Mouse (Mus musculus) liver, embryonic 16.5 days (tissue): ENCODE data around the gene Sec22b. TPM values are rescaled to one million over a fixed set of nuclear protein-coding genes. Genes with fewer than 3 reads are reported as not detected.
A peak's percentile ranks its signal among the peaks of the same experiment; 100 is the strongest.

Experiments
- ATAC-seq: fragments of 200-750 bp; cut with Nextera tagmentation; 2 replicates; pipeline ENCODE4 v1.8.0; 2017; ENCODE audit warnings: low read depth, mild to moderate bottlenecking, moderate number of reproducible peaks, moderate library complexity
- H3K27ac ChIP-seq: fragments of 300-500 bp; sonication (generic); 2 replicates; pipeline ENCODE4 v1.5.1; 2014; ENCODE audit warnings: mild to moderate bottlenecking, low read length
- H3K27me3 ChIP-seq: fragments of 300-500 bp; sonication (generic); 2 replicates; pipeline ENCODE4 v1.6.1; 2014; ENCODE audit warnings: low read depth, low read length, mixed read lengths; ENCODE audit not compliant: control insufficient read depth, insufficient read depth
- H3K36me3 ChIP-seq: fragments of 300-500 bp; sonication (generic); 2 replicates; pipeline ENCODE4 v1.6.1; 2014; ENCODE audit warnings: mild to moderate bottlenecking; ENCODE audit not compliant: control insufficient read depth, insufficient read depth
- H3K4me1 ChIP-seq: fragments of 300-500 bp; sonication (generic); 2 replicates; pipeline ENCODE4 v1.6.1; 2014; ENCODE audit warnings: low read depth, low read length, mixed read lengths; ENCODE audit not compliant: control insufficient read depth
- H3K4me2 ChIP-seq: fragments of 300-500 bp; sonication (generic); 2 replicates; pipeline ENCODE4 v1.6.1; 2014; ENCODE audit warnings: low read depth, low read length, mixed read lengths
- H3K4me3 ChIP-seq: fragments of 300-500 bp; sonication (generic); 2 replicates; pipeline ENCODE4 v1.5.1; 2014; ENCODE audit warnings: low read depth, mild to moderate bottlenecking, low read length
- H3K9ac ChIP-seq: fragments of 300-500 bp; sonication (generic); 2 replicates; pipeline ENCODE4 v1.6.1; 2014; ENCODE audit warnings: low read depth, low read length
- H3K9me3 ChIP-seq: fragments of 300-500 bp; sonication (generic); replicated peaks from 2 replicates; pipeline ENCODE4 v1.6.1; 2016; ENCODE audit warnings: low read length; ENCODE audit not compliant: control insufficient read depth
- WGBS: fragments of 180-500 bp; shearing (Covaris S2); extraction: QIAGEN DNeasy Blood & Tissue Kit; methylation state at CpG from one replicate; pipeline ENCODE4 v1.1.7; 2014; ENCODE audit not compliant: insufficient replicate concordance; 5-methylcytosine and 5-hydroxymethylcytosine counted together
- polyA plus RNA-seq: library from polyadenylated mRNA; unstranded; fragments of >200 nt; fragmentation: Nextera tagmentation; extraction: Ambion mirVana; gene quantifications from 2 replicates; pipeline ENCODE4 v1.2.1, GENCODE M21; 2015

Gene Sec22b
- polyA plus RNA-seq, 1 experiment from 2014 or later, result 54.8 TPM

- no peaks in the 10 kb centered on the region for H3K27me3 ChIP-seq
- H3K9ac ChIP-seq, result no peak overlapping the region
- H3K4me3 ChIP-seq, result no peak overlapping the region
- H3K4me1 ChIP-seq, result peaks cover 42% of the 10 kb centered on the region
- peak; percentile 50 for ATAC-seq
- 24% methylated on average over 9 of the region's 9 CpGs for WGBS
- H3K4me2 ChIP-seq, result no peak overlapping the region; the same call in 1 of the 2 replicates
- no peak overlapping the region for H3K27ac ChIP-seq
- no peaks in the 10 kb centered on the region for H3K36me3 ChIP-seq
- H3K9me3 ChIP-seq, result no peaks in the 10 kb centered on the region
Measured at GRCm38 (mm10) chr3:97928968-97929858, 28.2 kb downstream of the Sec22b start.

GRCm38 (mm10) chr3:97930141-97930786 is 29.3 kb downstream of the Sec22b start:
- Histone ChIP-seq H3K4me2 (0 out of 2 replicates have a peak overlapping the region, but pooled peaks have one; percentile 25), H3K4me1 (peaks cover 42% of the 10 kb centered on the region), H3K9me3 (no peaks in the 10 kb centered on the region), H3K9ac (no peak overlapping the region), H3K4me3 (no peak overlapping the region), H3K36me3 (no peaks in the 10 kb centered on the region), H3K27ac (no peak overlapping the region; the same call in 1 of the 2 replicates), H3K27me3 (no peaks in the 10 kb centered on the region)
- ATAC-seq, result no peak
- 27% methylated on average over 12 of the region's 12 CpGs for WGBS

- Histone ChIP-seq H3K4me3 (no peak overlapping the region), H3K27ac (no peak overlapping the region), H3K9ac (no peak overlapping the region), H3K27me3 (no peaks in the 10 kb centered on the region), H3K9me3 (no peaks in the 10 kb centered on the region), H3K4me2 (no peak overlapping the region), H3K36me3 (no peaks in the 10 kb centered on the region), H3K4me1 (peaks cover 42% of the 10 kb centered on the region)
- WGBS, result 62% methylated on average over 8 of the region's 8 CpGs
- no peak for ATAC-seq
Measured at GRCm38 (mm10) chr3:97930787-97931158, 29.8 kb downstream of the Sec22b start.

GRCm38 (mm10) chr3:97931310-97931885 is 30.4 kb downstream of the Sec22b start:
- Histone ChIP-seq H3K27ac (no peak overlapping the region), H3K4me2 (peak overlapping the region; percentile 58), H3K4me1 (peaks cover 42% of the 10 kb centered on the region), H3K36me3 (no peaks in the 10 kb centered on the region), H3K9me3 (no peaks in the 10 kb centered on the region), H3K9ac (no peak overlapping the region), H3K4me3 (no peak overlapping the region), H3K27me3 (no peaks in the 10 kb centered on the region)
- no peak for ATAC-seq
- WGBS, result 33% methylated on average over 7 of the region's 7 CpGs

GRCm38 (mm10) chr3:97932131-97932530 is 31.1 kb downstream of the Sec22b start:
- Histone ChIP-seq H3K36me3 (no peaks in the 10 kb centered on the region), H3K27ac (no peak overlapping the region), H3K9ac (peak overlapping the region; percentile 5; the same call in 1 of the 2 replicates), H3K9me3 (no peaks in the 10 kb centered on the region), H3K27me3 (no peaks in the 10 kb centered on the region), H3K4me1 (peaks cover 45% of the 10 kb centered on the region), H3K4me2 (peak overlapping the region; percentile 58), H3K4me3 (peak overlapping the region; percentile 15)
- no peak for ATAC-seq
- 5% methylated on average over 10 of the region's 10 CpGs for WGBS

GRCm38 (mm10) chr3:97932771-97933170 is 31.8 kb downstream of the Sec22b start:
- H3K4me2 ChIP-seq, result peak overlapping the region; percentile 58
- no peak overlapping the region; the same call in 1 of the 2 replicates for H3K9ac ChIP-seq
- peaks cover 48% of the 10 kb centered on the region for H3K4me1 ChIP-seq

GRCm38 (mm10) chr3:97933251-97933650 is 32.3 kb downstream of the Sec22b start:
- peaks cover 53% of the 10 kb centered on the region for H3K4me1 ChIP-seq
- ATAC-seq, result 0 out of 2 replicates have a peak, but pooled peaks have one; percentile 20
- H3K27ac ChIP-seq, result peak overlapping the region; percentile 17; the same call in 1 of the 2 replicates
- 23% methylated on average over 6 of the region's 6 CpGs for WGBS
- no peaks in the 10 kb centered on the region for H3K36me3 ChIP-seq
- H3K27me3 ChIP-seq, result no peaks in the 10 kb centered on the region
- H3K9ac ChIP-seq, result peak overlapping the region; percentile 19; the same call in 1 of the 2 replicates
- peak overlapping the region; percentile 58 for H3K4me2 ChIP-seq
- peak overlapping the region; percentile 9; the same call in 1 of the 2 replicates for H3K4me3 ChIP-seq
- no peaks in the 10 kb centered on the region for H3K9me3 ChIP-seq

More at GRCm38 (mm10) chr3:97932771-97933170, 31.8 kb downstream of the Sec22b start:
- 19% methylated on average over 11 of the region's 11 CpGs for WGBS
- ATAC-seq, result no peak
- Histone ChIP-seq H3K27me3 (no peaks in the 10 kb centered on the region), H3K9me3 (no peaks in the 10 kb centered on the region), H3K4me3 (0 out of 2 replicates have a peak overlapping the region, but pooled peaks have one; percentile 10), H3K36me3 (no peaks in the 10 kb centered on the region), H3K27ac (no peak overlapping the region)

GRCm38 (mm10) chr3:97933811-97934210 is 32.8 kb downstream of the Sec22b start:
- Histone ChIP-seq H3K4me2 (peak overlapping the region; percentile 58), H3K27me3 (no peaks in the 10 kb centered on the region), H3K27ac (peak overlapping the region; percentile 17; the same call in 1 of the 2 replicates), H3K9ac (no peak overlapping the region), H3K4me1 (peaks cover 56% of the 10 kb centered on the region), H3K36me3 (no peaks in the 10 kb centered on the region), H3K4me3 (no peak overlapping the region), H3K9me3 (no peaks in the 10 kb centered on the region)
- ATAC-seq, result no peak
- 50% methylated on average over 5 of the region's 5 CpGs for WGBS
